Mouse (Mus musculus): ENCODE data around the gene Cgref1.

Cgref1 gene

GRCm38 (mm10) chr5:30950922-30951321, 5.5 kb upstream of the Cgref1 start:
- in situ Hi-C loops (cut with MboI, MseI), result loop anchor here (5.0 kb wide), 1 partner anchor 64 kb away; the partner anchor contains the start of gene Agbl5

- in situ Hi-C loops (cut with MboI, MseI), result loop anchor here (5.0 kb wide), 1 partner anchor 63 kb away; the partner anchor contains the start of gene Agbl5
Observed at GRCm38 (mm10) chr5:30950451-30950850, 5.1 kb upstream of the Cgref1 start.

DNA sequence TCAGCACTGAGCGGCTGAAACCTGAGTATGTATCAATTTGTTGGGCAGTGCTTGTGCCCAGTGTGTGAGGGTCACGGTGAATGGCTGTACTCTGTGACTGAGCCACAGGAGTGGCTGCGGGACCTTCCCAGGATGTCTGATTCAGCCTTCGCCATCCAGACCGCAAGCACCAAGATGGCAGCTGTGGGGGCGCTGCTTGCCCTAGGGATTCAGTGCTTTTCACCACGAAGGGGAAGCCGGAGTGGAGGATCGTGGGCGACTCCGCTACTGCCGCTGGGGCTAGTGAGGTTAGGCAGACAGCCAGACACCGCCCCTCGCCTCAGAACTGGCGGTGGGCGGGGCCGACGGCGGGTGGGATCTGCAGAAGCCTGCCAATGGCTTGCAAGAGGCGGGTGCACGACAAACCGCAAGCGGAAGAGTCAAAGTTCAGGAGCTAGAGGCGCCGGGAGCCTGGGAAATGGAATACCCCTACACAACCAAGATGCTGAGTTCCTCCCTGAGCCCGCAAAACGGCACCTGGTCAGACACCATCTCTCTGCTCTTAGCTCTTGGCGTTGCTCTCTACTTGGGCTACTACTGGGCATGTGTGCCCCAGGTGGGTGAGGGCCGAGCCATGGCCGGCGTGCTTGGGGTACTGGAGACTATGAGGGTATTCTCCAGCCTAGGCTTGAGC, 4.4 kb upstream of the Cgref1 start:
- in situ Hi-C loops (cut with MboI, MseI), result loop anchor here (5.0 kb wide), 1 partner anchor 62 kb away; the partner anchor contains the start of gene Agbl5

DNA sequence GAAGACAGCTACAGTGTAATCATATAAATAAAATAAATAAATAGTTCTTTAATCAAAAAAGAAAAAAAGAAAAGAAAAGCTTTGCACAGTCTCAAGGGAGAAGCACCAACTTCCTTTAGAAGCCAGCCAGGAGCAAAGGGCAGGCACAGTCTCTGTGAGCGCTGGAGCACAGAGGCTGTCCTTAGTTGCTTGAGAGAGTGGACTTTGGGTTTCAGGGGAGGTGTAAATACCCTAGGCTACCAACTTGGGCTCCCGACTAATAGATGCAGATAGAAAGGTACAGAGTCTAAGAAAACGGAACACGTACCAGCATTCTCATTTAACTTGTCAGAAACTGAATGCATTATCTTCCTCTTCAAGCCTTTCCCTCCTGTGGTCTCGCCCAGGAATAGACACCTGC, 3.2 kb upstream of the Cgref1 start:
- in situ Hi-C loops (cut with MboI, MseI), result no loop called here

DNA sequence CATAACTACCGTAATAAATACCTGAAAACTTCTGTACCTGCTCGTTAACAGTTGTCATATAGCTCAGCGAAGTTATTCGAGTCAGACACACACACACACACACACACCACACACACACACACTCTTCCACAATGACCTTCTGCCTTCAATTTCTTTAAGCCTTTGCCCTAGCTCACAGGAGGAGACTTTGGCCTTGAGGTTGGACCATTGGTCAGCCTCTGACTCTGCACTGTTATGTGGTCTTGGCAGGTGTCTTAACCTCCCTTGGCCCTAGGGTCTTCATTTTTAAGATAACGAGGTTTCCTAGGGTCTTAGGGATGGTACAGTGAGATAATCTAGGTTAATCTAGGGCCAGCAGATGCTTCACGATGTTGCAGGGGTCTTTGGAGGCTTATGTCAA, 1.0 kb downstream of the Cgref1 start:
- in situ Hi-C loops (cut with MboI, MseI), result no loop called here

- in situ Hi-C loops (cut with MboI, MseI), result no loop called here
Observed at GRCm38 (mm10) chr5:30943004-30943403, 2.4 kb downstream of the Cgref1 start.

GRCm38 (mm10) chr5:30934725-30935461, 10.5 kb downstream of the Cgref1 start:
- in situ Hi-C loops (cut with MboI, MseI), result no loop called here

DNA sequence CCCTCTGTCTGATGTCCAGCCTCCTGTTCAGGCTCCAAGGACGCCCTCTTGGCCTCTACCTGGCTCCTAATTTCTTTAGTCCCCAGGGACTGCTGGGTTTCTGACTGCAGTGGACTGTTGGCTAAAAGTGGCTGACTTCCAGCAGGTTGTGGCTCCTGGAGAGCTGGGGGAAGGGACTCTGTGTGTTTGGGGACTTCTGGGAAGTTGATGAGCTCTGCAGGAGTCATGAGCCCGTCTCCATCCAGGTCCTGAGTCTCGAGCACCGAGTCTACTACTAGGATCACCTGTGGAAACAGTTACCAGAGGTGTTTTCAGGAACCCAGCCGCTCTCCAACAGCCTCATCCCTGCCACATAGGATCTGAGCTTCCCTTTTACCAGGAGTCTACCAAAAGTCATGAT, 11.7 kb downstream of the Cgref1 start:
- in situ Hi-C loops (cut with MboI, MseI), result no loop called here

GRCm38 (mm10) chr5:30931378-30931777, 14.0 kb downstream of the Cgref1 start:
- in situ Hi-C loops (cut with MboI, MseI), result no loop called here

GRCm38 (mm10) chr5:30930846-30931245, 14.5 kb downstream of the Cgref1 start:
- in situ Hi-C loops (cut with MboI, MseI), result no loop called here

DNA sequence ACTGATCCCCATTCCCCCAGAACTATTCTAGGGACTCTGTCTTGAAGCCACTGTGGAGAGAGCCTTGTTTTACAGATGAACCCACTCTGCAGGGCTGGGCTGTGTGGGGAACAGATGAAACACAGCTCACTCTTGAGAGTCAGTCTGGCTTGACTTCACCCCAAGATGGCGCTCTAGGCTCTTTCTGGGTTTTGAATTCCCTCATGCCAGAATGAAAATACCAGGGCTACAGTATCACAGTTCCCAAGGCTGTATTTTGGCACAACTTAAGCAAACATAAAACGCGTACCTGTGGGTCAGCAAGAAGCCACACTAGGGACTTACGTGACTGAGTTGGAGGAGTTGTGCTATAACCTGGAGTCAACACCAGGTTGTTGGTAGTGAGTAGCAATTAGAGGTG, 15.3 kb downstream of the Cgref1 start:
- in situ Hi-C loops (cut with MboI, MseI), result no loop called here

GRCm38 (mm10) chr5:30927945-30928529, 17.4 kb downstream of the Cgref1 start:
- in situ Hi-C loops (cut with MboI, MseI), result no loop called here

DNA sequence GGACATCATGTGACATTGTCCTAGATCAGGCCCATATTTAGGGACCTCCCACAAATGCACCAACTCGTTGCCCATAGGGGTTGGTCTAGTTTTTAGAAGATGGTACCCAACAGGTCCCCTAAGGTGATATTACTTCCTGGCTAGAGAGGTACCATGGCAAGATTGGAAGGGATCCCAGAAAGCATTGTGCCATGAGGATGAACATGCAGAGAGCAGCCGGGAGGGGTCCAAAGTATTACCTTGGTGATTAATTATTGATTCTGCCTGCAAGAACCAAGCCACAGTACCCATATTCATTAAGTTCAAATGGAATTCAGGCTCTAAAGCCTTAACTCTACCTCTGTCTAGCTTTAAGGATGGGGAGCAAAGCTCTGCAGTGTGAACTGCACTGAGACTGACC, 19.3 kb downstream of the Cgref1 start:
- in situ Hi-C loops (cut with MboI, MseI), result no loop called here

- in situ Hi-C loops (cut with MboI, MseI), result no loop called here
Observed at GRCm38 (mm10) chr5:30925217-30925616, 20.2 kb downstream of the Cgref1 start.

DNA sequence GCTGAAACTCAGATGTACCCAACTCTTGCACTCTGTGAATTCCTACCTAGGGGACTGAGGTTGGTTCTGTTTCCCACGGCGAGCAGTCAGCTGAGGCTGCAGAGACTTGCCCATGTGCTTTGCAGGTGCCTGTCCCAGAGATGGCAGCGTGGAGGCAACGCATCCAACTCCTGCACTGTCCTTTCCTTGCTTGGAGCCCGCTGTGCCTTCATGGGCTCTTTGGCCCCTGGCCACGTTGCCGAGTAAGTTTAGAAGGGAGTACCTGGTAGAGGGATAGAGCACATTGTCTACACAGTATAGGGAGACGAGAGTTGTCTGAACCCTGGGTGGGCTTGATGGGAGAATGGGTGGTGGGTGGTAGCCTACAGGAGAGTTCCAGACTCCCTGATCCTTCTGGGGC, 20.8 kb downstream of the Cgref1 start:
- in situ Hi-C loops (cut with MboI, MseI), result no loop called here

- in situ Hi-C loops (cut with MboI, MseI), result no loop called here
Observed at GRCm38 (mm10) chr5:30923119-30923518, 22.3 kb downstream of the Cgref1 start.

- in situ Hi-C loops (cut with MboI, MseI), result no loop called here
Observed at GRCm38 (mm10) chr5:30922581-30923041, 22.8 kb downstream of the Cgref1 start.

- in situ Hi-C loops (cut with MboI, MseI), result no loop called here
Observed at GRCm38 (mm10) chr5:30921256-30922033, 23.9 kb downstream of the Cgref1 start, which contains the start of gene Khk. Gene Khk, plus strand, starts transcription at chr5:30921431.

GRCm38 (mm10) chr5:30920621-30921020, 24.8 kb downstream of the Cgref1 start:
- in situ Hi-C loops (cut with MboI, MseI), result no loop called here

DNA sequence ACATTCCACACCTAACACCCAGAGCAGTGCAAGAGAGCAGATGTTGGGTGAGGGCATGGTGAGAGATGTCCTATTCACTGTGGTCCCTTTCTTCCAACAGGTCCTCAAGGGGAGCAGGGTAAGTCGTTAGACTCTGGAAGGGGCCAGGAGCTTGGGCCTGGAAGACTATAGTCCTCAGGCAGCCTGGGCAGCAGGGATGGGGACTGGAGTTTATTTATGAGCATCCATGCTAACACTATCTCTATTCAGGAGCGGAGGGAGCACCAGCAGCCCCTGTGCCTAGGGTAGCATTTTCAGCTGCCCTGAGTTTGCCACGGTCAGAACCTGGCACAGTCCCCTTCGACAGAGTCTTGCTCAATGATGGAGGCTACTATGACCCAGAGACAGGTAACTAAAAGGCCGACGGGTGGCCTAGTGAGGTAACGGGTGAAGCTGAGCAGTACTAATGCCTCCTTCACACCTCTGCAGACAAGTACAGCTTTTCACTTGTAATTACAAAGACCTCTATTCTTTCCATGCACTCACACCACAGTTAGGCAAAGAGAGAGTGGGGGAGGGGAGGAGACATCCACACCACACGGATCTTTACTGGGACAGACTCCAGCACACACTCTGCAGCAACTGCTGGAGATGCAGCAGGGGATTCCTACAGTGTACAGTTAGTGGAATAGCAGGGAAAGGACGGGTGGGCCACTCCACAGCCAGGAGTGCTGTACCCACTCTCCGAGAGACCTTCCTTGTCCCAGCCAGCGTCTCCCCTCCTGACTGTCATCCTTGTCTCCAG, 25.4 kb downstream of the Cgref1 start:
- in situ Hi-C loops (cut with MboI, MseI), result no loop called here

- in situ Hi-C loops (cut with MboI, MseI), result no loop called here
Observed at GRCm38 (mm10) chr5:30918691-30919090, 26.7 kb downstream of the Cgref1 start.
